Mouse (Mus musculus): ENCODE measurements around the gene Zfp207.

GRCm38 (mm10) chr11:80424691-80425090 lies 41.6 kb downstream of the Zfp207 start:
- TF ChIP-seq CTCF (IDR thresholded peaks at IDR 0.05; ENCODE audit: control insufficient read depth, insufficient read depth, insufficient replicate concordance, low read depth, low read length), result no peak
- no peak for TF ChIP-seq POLR2A (IDR thresholded peaks at IDR 0.05; ENCODE audit: control insufficient read depth, low read depth, low read length)
